Mouse (Mus musculus): Measurements from ENCODE around the gene Mpc2. TPM values are rescaled to one million over a fixed set of nuclear protein-coding genes. Genes with fewer than 3 reads are reported as not detected.

Mpc2 gene
- polyA plus RNA-seq, 1 experiment from 2014 or later: 311 TPM

- Histone ChIP-seq H3K36me3 (ENCODE audit: control insufficient read depth, insufficient read depth, low read length) (no peaks in the 10 kb centered on the region), H3K9ac (ENCODE audit: low read length) (no peak overlapping the region), H3K27me3 (ENCODE audit: control insufficient read depth, insufficient read depth, low read length) (no peaks in the 10 kb centered on the region), H3K4me1 (ENCODE audit: control insufficient read depth in 2 of 2, insufficient read depth in 2 of 2, low read length in 2 of 2) (no peaks in the 10 kb centered on the region), H3K27ac (replicated peaks in 1 of 2; ENCODE audit: control insufficient read depth in 1 of 2, insufficient read depth in 1 of 2, low read depth in 2 of 2, low read length in 2 of 2) (no peak overlapping the region), H3K4me2 (ENCODE audit: low read length) (no peak overlapping the region), H3K9me3 (ENCODE audit: control insufficient read depth, low read length) (no peaks in the 10 kb centered on the region), H3K4me3 (ENCODE audit: control insufficient read depth in 1 of 2, insufficient read depth in 1 of 2, low read depth in 1 of 2, low read length in 2 of 2) (no peak overlapping the region)
- WGBS: 33% methylated on average over 10 of the region's 10 CpGs
- ATAC-seq (ENCODE audit: insufficient number of reproducible peaks, insufficient read depth, low FRiP score, low read depth): no peak
Observed at GRCm38 (mm10) chr1:165503307-165504024, 43.0 kb downstream of the Mpc2 start.

GRCm38 (mm10) chr1:165506303-165506702 is 45.9 kb downstream of the Mpc2 start:
- Histone ChIP-seq H3K9ac (ENCODE audit: low read length) (no peak overlapping the region), H3K27ac (replicated peaks in 1 of 2; ENCODE audit: control insufficient read depth in 1 of 2, insufficient read depth in 1 of 2, low read depth in 2 of 2, low read length in 2 of 2) (no peak overlapping the region), H3K4me3 (ENCODE audit: control insufficient read depth in 1 of 2, insufficient read depth in 1 of 2, low read depth in 1 of 2, low read length in 2 of 2) (no peak overlapping the region), H3K4me2 (ENCODE audit: low read length) (no peak overlapping the region), H3K27me3 (ENCODE audit: control insufficient read depth, insufficient read depth, low read length) (no peaks in the 10 kb centered on the region), H3K4me1 (ENCODE audit: control insufficient read depth in 2 of 2, insufficient read depth in 2 of 2, low read length in 2 of 2) (no peaks in the 10 kb centered on the region), H3K36me3 (ENCODE audit: control insufficient read depth, insufficient read depth, low read length) (no peaks in the 10 kb centered on the region), H3K9me3 (ENCODE audit: control insufficient read depth, low read length) (no peaks in the 10 kb centered on the region)
- no peak for ATAC-seq (ENCODE audit: insufficient number of reproducible peaks, insufficient read depth, low FRiP score, low read depth)
- WGBS: 81% methylated on average over 6 of the region's 6 CpGs

DNA sequence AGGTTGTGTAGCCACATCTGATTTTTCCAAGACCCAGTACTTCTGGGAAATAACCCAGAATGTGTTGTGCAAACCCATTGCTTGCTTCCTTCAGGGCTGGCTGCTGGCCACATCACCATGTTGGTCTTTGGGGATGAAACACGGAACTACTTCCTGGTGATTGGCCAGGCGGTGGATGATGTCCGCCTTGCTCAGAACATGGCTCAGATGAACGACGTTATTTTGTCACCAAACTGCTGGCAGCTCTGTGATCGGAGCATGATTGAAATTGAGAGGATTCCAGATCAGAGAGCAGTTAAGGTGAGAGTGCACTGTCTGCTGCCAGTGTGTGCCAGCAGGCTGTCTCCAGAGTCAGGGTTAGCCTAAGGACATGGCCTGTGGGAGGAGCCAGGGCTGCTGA is 49.7 kb downstream of the Mpc2 start:
- Histone ChIP-seq H3K9me3 (ENCODE audit: control insufficient read depth, low read length) (no peaks in the 10 kb centered on the region), H3K27me3 (ENCODE audit: control insufficient read depth, insufficient read depth, low read length) (no peaks in the 10 kb centered on the region), H3K36me3 (ENCODE audit: control insufficient read depth, insufficient read depth, low read length) (no peaks in the 10 kb centered on the region), H3K4me1 (ENCODE audit: control insufficient read depth in 2 of 2, insufficient read depth in 2 of 2, low read length in 2 of 2) (no peaks in the 10 kb centered on the region), H3K9ac (ENCODE audit: low read length) (no peak overlapping the region), H3K4me2 (ENCODE audit: low read length) (no peak overlapping the region), H3K4me3 (ENCODE audit: control insufficient read depth in 1 of 2, insufficient read depth in 1 of 2, low read depth in 1 of 2, low read length in 2 of 2) (no peak overlapping the region), H3K27ac (replicated peaks in 1 of 2; ENCODE audit: control insufficient read depth in 1 of 2, insufficient read depth in 1 of 2, low read depth in 2 of 2, low read length in 2 of 2) (no peak overlapping the region)
- no peak for ATAC-seq (ENCODE audit: insufficient number of reproducible peaks, insufficient read depth, low FRiP score, low read depth)
- WGBS: 90% methylated on average over 6 of the region's 6 CpGs

DNA sequence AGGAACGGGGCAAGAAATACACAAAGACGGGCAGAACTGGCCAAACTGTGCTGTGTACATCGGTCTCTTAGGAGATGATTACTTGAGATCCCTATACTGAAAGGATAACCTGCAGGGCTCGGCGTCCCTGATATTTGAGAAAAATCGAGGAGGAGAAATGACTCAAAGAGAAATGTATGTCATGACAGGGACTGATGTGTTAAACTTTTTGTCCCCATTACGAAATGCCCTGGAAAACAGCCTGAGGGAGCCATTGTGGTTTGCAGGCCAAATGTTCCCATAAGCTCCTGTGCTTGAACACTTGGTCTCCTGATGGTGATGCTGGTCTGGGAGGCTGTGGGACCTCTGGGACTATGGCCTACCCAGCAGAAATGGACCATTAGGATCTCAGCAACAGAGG is 60.3 kb downstream of the Mpc2 start:
- ATAC-seq (ENCODE audit: insufficient number of reproducible peaks, insufficient read depth, low FRiP score, low read depth): no peak
- H3K4me3 ChIP-seq (ENCODE audit: control insufficient read depth in 1 of 2, insufficient read depth in 1 of 2, low read depth in 1 of 2, low read length in 2 of 2): no peak overlapping the region
- no peaks in the 10 kb centered on the region for H3K9me3 ChIP-seq (ENCODE audit: control insufficient read depth, low read length)
- whole genome bisulfite sequencing: 82% methylated on average over 7 of the region's 7 CpGs
- H3K9ac ChIP-seq (ENCODE audit: low read length): no peak overlapping the region
- no peaks in the 10 kb centered on the region for H3K27me3 ChIP-seq (ENCODE audit: control insufficient read depth, insufficient read depth, low read length)
- H3K27ac ChIP-seq (replicated peaks in 1 of 2; ENCODE audit: control insufficient read depth in 1 of 2, insufficient read depth in 1 of 2, low read depth in 2 of 2, low read length in 2 of 2): no peak overlapping the region
- no peaks in the 10 kb centered on the region for H3K4me1 ChIP-seq (ENCODE audit: control insufficient read depth in 2 of 2, insufficient read depth in 2 of 2, low read length in 2 of 2)
- H3K36me3 ChIP-seq (ENCODE audit: control insufficient read depth, insufficient read depth, low read length): no peaks in the 10 kb centered on the region
- H3K4me2 ChIP-seq (ENCODE audit: low read length): no peak overlapping the region

Other genes with a start within 250 kb of the Mpc2 start
- gene Tiprl, start 223.6 kb upstream of the Mpc2 start, polyA plus RNA-seq (2014; fragmentation: Nextera tagmentation; extraction: Ambion mirVana): 85.2 and 89.7 TPM in 2 replicates
- 0.57 and 1.0 TPM in 2 replicates for gene Gpr161, start 164.8 kb upstream of the Mpc2 start, polyA plus RNA-seq (2014; fragmentation: Nextera tagmentation; extraction: Ambion mirVana)
- gene Dcaf6, start 162 bp upstream of the Mpc2 start, polyA plus RNA-seq (2014; fragmentation: Nextera tagmentation; extraction: Ambion mirVana): 21.6 and 24.7 TPM in 2 replicates
- 0.09 and 0.23 TPM in 2 replicates for gene Adcy10, start 24.5 kb downstream of the Mpc2 start, polyA plus RNA-seq (2014; fragmentation: Nextera tagmentation; extraction: Ambion mirVana)
- gene Mpzl1, start 173.9 kb downstream of the Mpc2 start, polyA plus RNA-seq (2014; fragmentation: Nextera tagmentation; extraction: Ambion mirVana): 121 TPM in 2 replicates
- 81.2 and 86.3 TPM in 2 replicates for gene Rcsd1, start 249.1 kb downstream of the Mpc2 start, polyA plus RNA-seq (2014; fragmentation: Nextera tagmentation; extraction: Ambion mirVana)

Data from heart, embryonic 14.5 days (tissue).